Mouse (Mus musculus) spleen, adult 12 weeks (tissue): ENCODE data around the gene Ndufa4.
"Not testable (repeated sequence)": the region's sequence is repeated elsewhere in the genome, so short reads cannot be mapped to it uniquely, and the experiment has no call there.

Experiments
- DNase-seq: peaks from one replicate; pipeline ENCODE4 v3.0.0; 2022; ENCODE audit warnings: low spot score

The Ndufa4 gene

DNA sequence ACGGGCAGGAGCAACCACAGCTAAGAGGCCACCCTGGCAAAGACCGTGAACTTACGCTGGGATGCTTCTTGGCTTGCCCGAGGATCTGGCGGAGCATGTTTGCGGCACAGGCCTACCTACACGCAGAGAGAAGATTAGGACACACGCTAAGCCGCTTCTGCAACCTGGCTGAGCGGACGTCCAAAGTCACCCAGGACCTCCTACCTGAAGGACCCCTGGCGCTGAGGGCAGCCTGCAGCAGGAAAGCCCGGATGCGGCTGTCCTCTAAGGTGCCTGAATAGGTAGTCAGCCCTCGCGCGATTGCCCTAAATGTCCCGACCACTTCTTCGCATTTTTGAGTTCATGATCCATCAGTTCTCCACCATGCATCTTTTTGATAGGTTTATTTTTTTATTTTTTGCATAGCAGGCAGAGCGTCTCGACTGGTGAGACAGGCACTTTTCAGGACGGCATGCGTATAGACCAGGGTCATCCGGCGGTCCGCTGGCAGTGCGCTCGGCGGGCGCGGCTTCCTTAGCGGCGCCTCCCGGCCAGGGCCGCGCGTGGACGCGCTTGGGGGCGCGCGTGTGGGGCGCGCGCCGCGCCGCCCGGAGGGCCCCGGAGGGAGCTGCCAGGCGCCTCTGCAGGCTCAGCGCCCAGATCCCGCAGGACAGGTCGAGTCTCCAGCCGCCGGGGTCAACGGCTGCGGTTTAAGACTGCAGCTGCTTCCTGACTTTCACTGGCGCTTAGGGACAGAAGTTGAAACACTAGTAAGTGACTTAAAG is at the start of gene Ndufa4, which contains the start of gene Phf14:
Gene Ndufa4 (minus strand): TSS at position 229 of the 764 bp plus-strand sequence.
Gene Phf14 (plus strand): TSS at position 541 of the 764 bp plus-strand sequence.
- DNase-seq: peak; percentile 89

DNA sequence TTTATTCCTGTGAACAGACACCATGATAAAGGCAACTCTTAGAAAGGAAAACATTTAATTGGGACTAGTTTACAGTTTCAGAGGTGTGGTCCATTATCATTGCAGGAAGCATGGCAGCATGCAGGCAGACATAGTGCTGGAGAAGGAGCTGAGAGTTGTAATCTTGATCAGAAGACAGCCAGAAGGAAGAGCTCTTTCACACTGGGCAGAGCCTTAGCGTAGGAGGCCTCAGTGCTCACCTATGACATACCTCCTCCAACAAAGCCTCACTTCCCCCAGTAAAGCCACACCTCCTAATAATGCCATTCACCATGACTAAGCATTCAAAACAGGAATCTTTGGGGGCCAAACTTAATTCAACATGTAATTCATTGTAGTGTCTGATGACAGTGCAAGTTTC is 40.8 kb upstream of the Ndufa4 start:
- DNase-seq: no peak

DNA sequence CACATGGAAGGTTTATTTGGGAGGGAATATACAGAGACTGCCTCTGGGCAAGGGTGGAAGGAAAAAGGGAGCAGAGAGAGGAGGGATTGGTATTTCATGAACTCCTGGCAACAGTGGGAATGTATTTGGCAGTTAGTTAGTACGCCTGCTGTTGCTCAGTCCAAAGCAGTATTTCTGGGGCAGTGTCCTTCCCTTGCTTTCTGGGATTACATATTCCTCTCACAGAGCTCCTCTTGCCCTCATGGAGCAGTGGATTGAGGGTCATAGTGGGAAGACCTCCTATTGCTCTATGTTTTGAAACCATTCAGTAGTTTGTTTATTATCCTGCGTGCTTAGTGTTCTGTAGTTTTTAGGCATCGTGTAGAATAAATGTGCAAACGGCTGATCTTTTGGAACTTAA is 34.8 kb upstream of the Ndufa4 start:
- DNase-seq: no peak

DNA sequence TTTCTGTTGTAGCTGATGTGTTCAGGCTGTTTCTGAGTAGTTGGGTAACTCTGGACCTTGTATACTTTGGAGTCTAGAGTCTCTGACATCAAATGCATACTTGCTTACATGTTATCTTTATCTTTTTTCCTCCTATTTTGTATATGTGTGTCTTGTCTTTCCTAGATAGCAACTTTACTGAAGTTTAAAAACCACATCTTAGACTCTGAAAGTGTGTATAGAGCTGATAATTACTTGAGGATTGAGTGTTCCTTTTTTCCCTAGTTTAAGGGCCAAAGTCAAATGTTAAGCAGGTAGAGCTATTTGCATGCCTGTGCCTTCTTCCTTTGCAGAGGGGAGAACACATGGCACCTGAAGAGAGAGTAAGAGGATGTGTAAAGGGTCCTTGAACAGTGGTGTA is 33.6 kb upstream of the Ndufa4 start:
- no peak for DNase-seq

DNA sequence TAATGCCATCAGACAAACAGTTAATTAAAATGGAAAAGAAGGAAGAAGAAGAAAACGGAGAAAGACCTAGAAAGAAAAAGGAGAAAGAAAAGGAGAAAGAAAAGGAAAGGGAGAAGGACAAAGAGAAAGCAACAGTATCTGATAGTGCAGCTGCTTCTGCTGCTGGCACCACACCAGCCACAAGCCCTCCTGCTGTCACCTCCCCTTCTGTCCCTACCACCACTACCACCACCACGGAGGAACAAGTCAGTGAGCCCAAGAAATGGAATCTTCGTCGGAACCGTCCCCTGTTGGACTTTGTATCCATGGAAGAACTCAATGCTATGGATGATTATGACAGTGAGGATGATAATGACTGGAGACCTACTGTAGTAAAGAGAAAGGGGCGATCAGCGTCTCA is 26.1 kb upstream of the Ndufa4 start:
- DNase-seq: no peak

DNA sequence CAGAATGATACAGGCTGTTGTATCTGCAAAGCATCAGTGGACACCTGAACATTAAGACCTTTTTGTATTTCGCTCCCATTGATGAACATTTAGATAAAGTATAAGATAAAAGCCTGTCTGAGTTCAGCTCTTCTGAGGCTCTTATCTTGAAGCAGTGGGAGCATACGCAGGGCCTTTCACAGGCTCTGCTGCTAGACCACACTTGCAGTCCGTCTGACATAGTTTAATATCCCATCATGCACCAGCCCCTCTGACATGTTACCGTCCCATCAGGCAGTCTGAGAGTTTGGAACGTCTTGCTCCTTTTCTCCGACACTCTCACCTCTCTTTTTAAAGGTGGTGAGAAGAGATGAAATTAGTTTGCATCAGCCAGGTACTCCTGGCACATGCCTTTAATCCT is 20.2 kb upstream of the Ndufa4 start:
- DNase-seq: no peak

DNA sequence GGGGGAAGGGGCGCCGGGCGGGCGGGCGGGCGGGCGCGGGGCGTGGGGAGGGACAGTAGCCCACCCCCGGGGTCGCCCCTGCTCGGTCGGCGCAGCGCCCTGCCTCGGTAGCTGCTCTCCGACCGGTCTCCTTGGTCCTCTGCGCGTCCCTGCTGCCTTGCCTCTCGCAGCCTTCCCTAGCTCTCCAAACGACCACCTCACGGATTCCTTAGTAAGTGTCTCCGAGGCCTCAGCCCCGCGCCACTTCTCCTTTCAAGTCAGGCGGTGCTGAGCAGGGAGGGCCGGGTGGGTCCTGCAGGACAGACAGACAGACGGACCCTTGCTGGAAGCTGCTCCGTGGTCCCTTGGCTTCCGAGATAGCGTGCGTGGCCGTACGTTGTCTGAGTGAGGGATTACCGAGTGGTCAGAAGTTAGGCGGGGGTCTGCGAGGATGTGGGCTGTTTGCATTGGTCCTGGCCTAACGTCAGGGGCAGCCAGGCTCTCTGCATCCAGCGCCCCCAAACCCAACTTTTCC is 18.8 kb upstream of the Ndufa4 start:
- DNase-seq: peak; percentile 12

DNA sequence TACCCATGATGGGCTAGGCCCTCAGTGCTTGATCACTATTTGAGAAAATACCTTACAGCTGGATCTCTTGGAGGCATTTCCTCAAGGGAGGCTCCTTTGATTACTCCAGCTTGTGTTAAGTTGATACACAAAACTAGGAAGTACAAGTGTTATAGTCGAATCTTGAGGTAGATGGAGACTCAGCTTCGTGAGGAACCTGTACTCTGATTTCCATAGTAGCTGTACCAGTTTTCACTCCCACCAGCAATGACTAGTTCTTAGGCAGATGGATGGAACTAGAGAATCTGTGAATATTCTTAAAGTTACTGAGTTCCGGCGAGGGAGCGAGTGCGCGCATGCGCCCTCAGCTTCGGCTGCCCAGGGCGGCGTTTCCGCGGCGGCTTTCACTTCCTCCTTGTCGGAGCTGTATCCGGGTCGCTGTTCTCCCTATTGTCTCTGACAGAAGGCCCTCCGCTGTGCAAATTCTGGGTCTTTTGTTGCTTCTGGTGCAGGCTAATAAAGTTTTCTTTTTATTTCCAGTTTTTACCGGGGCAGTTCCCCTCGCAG is 18.3 kb upstream of the Ndufa4 start:
- peak; percentile 70 for DNase-seq

DNA sequence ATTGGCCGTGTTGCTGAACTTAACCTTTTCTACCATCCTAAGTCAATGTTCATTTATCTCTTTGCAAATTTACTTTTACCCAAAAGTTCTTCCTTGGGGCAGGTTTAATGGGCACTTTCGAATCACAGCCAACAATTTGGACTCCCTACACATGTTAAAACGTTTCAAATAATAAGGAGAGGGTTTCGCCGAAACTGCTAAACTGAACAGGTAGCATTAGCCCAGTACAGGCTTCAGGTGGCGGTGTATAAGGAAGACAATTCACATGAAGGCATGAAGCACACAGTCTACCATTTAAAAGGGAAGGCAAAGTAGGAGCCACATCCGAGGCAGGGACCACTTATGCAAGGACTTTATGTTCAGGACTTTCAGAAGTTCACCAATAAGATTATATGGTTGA is 873 bp upstream of the Ndufa4 start:
- DNase-seq: no peak

DNA sequence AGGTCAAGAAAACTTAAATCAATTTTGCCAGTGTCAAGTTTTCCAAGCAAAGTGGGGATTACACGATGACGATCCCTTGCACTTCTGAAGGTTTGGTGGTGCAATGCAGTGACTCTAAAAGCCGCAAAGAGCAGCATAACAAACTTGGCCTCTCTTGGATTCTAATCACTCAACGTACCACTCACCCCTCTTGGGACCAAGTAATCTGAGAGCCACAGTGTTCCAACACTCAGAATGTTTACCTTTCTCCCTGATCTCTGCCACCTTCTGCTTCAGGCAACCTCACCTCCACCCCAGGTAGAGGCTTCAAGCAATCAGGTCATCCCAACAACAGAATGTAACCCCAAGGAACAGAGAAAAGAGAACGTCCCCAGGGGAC is 418 bp downstream of the Ndufa4 start:
- no peak for DNase-seq

DNA sequence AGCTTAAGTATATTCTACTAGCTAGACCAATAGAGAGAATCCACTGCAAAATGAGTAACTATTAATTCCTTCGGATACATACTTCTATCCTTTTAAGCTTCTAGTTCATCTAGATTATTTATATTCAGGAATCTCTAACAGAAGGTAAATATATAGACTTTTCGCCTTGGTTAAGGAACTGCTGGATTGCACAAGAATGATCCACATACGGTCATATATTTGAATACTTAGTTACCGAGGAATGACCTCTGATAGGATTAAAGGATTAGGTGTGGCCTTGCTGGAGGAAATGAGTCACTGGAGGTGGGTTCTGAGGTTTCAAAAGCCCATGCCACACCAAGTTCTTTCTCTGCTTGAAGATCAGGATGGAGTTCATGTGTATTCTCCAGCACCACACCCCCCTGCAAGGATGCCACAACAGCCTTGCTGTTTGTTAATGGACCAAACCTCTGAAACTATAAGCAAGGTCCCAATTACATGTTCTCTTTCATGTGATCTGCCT is 6.4 kb downstream of the Ndufa4 start:
- DNase-seq: no peak

DNA sequence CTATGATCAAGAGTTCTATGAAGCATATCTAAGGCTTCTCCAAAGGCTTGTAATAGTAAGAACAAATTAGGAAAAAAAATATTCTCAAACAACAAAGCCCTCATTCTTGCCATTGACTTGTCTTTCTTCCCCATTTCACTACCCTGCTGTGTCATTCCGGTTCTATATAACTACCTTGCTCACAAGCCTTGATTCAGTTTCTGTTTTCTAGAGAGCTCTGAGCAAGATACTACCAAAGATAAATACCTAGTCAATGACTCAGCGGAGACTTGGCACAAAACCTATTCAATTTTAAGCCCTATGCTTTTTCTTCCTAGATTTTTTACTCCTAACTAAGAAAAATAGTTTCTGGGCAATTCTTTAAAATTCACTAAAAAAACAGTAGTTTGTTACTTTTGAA is 31.9 kb downstream of the Ndufa4 start:
- not testable (repeated sequence) for DNase-seq
